ENCODE assay signal across 9 mouse cellular contexts in genomic region chr10:44357316-44357715, GRCm38 (mm10).
DNase-seq lines count a peak whose midpoint lies in the region; ATAC-seq and TF ChIP-seq lines count a peak whose summit lies in the region.
"Had no signal": no experiment of that assay in that cellular context is flagged by ENCODE, and none has a peak within 500 bp of the region (broad histone marks: within the 10 kb centered on the region; RNA-seq: fewer than 3 reads in every experiment).

No protein-coding gene starts in this region.

- no peak overlapping the region for H3K4me3 ChIP-seq in heart, embryonic 16.5 days (ENCODE audit: low read length)
- H3K4me3 ChIP-seq in layer of hippocampus, adult 2 months, result no peak overlapping the region
- no peak overlapping the region for H3K4me3 ChIP-seq in forebrain, embryonic 10.5 days

- no peaks in the 10 kb centered on the region for H3K36me3 ChIP-seq in heart, embryonic 16.5 days (ENCODE audit: control insufficient read depth, insufficient read depth)
- no peaks in the 10 kb centered on the region for H3K36me3 ChIP-seq in forebrain, embryonic 10.5 days (replicated peaks)

- H3K4me1 ChIP-seq in heart, embryonic 16.5 days (ENCODE audit: control insufficient read depth, insufficient read depth, low read length), result peaks cover 8% of the 10 kb centered on the region
- peaks cover 6% of the 10 kb centered on the region for H3K4me1 ChIP-seq in forebrain, embryonic 10.5 days

- no peak for TF ChIP-seq CTCF in layer of hippocampus, adult 2 months (conservative IDR thresholded peaks at IDR 0.05)

- no peaks in the 10 kb centered on the region for H3K27me3 ChIP-seq in heart, embryonic 16.5 days (ENCODE audit: control insufficient read depth, insufficient read depth, low read length)
- H3K27me3 ChIP-seq in forebrain, embryonic 10.5 days (ENCODE audit: poor library complexity, severe bottlenecking), result no peaks in the 10 kb centered on the region

- no peak overlapping the region for H3K9ac ChIP-seq in heart, embryonic 16.5 days (ENCODE audit: low read length)

- no peak overlapping the region for H3K27ac ChIP-seq in heart, embryonic 16.5 days (ENCODE audit: low read length)
- H3K27ac ChIP-seq in layer of hippocampus, adult 2 months, result no peak overlapping the region
- H3K27ac ChIP-seq in forebrain, embryonic 10.5 days, result no peak overlapping the region

- DNase-seq in heart, adult 9 months (ENCODE audit: low spot score in 2 of 2), result no peak
- DNase-seq in adrenal gland, adult 2 months, result peak; percentile 67
- DNase-seq in embryo, embryonic 11 days, result peak; percentile 60
- DNase-seq in kidney, postnatal 4 days, result peak; percentile 66 to 75
- DNase-seq in layer of hippocampus, adult 2 months (ENCODE audit: low spot score in 2 of 2), result no peak
- DNase-seq in forebrain, embryonic 10.5 days (ENCODE audit: extremely low spot score, low spot score), result no peak

- 25% methylated on average over 13 of the region's 13 CpGs for WGBS in heart, embryonic 16.5 days
- 50% methylated on average over 13 of the region's 13 CpGs for WGBS in forebrain, embryonic 10.5 days

- H3K4me2 ChIP-seq in heart, embryonic 16.5 days (ENCODE audit: low read depth, low read length), result peak overlapping the region; percentile 17; the same call in 1 of the 2 replicates

- H3K9me3 ChIP-seq in heart, embryonic 16.5 days (replicated peaks; ENCODE audit: control insufficient read depth, low read length), result no peaks in the 10 kb centered on the region
- no peaks in the 10 kb centered on the region for H3K9me3 ChIP-seq in forebrain, embryonic 10.5 days

- no peak for ATAC-seq in heart, embryonic 16.5 days (replicated peaks; ENCODE audit: extremely low read depth, insufficient read depth, low FRiP score)
- ATAC-seq in megakaryocyte, adult 5-6 weeks (ENCODE audit: poor library complexity, severe bottlenecking), result no peak
- ATAC-seq: forebrain, embryonic 14.5 days had no signal

Comparison
In these comparisons a context has a peak if more than half of its experiments do, and no peak if none do; other contexts are left out.
1. DNase-seq: peak in adrenal gland, adult 2 months (single experiment), embryo, embryonic 11 days (single experiment) and kidney, postnatal 4 days (2 of 2); none in heart, adult 9 months (0 of 2), layer of hippocampus, adult 2 months (0 of 2) and forebrain, embryonic 10.5 days (single experiment).